Mouse (Mus musculus) layer of hippocampus, postnatal 10 days (tissue): ENCODE results near the gene Fgg. TPM values are rescaled to one million over a fixed set of nuclear protein-coding genes. Genes with fewer than 3 reads are reported as not detected.

Experiments
- DNase-seq, 2 experiments: peaks; one replicate each; pipeline ENCODE4 v3.0.0; 2021; ENCODE audit warnings: low spot score in 2 of 2
- total RNA-seq, 2 experiments: library from RNA; stranded (reverse); gene quantifications; 2 replicates each; pipeline ENCODE4 v1.2.3; 2021

Fgg gene
- total RNA-seq, 2 experiments from 2014 or later = not detected

DNA sequence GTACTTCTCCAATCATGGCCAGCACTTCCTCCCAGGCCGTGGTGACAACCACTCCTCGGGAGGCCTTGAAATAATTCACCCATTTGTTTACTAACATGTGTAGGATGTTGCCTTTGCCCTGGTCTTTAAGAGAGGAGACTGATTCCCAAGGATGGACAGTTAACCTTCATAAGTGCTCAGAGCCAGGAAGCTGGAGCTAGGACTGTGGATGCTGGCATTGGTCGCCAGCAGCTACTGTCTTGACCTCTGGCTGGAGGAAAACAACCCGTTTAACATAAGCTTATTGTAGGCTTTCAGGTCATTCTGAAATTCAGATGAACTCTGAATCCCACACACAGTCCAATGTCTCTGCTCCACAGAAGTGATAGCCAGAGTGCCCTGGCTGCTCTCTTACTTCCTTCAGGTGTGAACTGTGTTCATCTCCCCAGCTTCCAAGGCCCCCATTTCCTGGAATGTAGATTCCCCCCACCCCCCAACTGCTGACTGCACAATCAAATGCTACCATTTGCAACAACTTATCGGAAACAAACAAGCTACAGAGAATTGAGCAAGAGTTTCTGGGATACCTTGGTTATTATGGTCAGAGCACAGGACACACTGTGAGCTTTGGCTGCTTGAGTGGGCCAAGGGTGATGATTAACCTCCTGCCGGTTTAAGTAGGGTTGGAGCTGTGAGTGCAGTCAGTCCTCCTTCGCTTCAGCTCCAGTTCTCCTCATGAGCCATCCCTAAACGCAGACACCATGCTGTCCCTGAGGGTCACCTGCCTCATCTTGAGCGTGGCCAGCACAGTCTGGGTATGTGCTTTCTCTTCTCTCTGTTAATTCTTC lies 18.2 kb downstream of the Fgg start, which contains the start of gene Fga:
Gene Fga (plus strand): TSS at position 602 of the 827 bp plus-strand sequence.
- no peak for DNase-seq

DNA sequence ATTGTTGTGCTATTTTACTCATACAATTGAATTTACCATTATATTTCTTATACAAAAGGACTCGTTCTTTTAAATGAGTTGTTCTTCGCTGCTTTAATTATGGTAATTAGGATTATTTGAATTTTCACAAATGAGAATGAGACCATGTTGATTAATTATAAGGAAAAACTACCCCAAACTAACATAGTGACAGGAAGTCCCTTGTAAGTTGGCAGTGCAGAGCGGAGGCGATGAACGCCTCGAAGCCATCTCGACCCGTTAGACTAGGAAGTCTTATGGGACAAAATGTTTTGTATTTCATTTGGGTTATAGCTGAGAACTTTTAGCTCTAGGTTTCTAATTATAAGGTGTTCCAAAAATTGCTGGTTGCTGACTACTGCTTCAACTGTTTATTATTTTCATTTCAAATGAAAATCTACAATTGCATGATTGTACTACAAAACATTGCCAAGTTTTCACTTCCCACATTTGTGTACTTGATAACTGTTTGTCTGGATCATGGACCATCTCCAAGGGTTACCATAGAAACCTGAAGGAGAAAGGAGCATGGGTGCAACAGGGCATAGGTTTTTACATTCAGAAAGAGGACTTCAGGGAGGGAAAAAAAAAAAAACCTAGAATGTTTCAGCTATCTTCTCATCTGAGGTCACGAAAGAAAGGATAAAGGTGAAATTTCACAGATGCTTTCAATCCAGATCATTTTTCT lies 20.2 kb downstream of the Fgg start:
- no peak for DNase-seq

DNA sequence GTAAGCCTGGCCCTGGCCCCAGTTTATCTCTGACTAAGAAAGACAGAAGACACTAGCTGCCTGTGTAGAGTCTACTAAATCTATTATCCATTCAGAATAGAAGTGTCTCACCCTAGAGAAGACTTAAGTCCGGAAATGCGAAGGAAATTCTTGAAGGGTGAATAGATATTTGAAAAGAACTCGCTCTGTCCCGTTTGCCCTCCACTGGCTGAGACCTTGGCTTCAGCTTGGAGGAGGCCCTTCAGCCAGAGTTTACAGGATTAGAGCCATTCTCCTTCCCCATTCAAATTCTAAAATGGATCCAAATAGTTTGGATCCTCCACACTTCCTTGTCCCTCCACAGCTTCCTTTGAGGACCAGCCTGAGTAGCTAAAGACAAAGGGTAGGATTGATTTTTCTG lies 22.8 kb downstream of the Fgg start:
- no peak for DNase-seq

DNA sequence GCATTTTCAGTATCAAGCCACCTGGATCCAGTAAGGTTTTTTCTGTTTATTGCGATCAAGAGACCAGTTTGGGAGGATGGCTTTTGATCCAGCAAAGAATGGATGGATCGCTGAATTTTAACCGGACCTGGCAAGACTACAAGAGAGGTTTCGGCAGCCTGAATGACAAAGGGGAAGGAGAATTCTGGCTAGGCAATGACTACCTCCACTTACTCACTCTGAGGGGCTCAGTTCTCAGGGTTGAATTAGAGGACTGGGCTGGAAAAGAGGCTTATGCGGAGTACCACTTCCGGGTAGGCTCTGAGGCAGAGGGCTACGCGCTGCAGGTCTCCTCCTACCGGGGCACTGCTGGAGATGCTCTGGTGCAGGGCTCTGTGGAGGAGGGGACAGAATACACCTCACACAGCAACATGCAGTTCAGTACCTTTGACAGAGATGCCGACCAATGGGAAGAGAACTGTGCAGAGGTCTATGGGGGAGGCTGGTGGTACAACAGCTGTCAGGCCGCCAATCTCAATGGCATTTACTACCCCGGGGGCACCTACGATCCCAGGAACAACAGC lies 25.3 kb downstream of the Fgg start:
- no peak for DNase-seq

DNA sequence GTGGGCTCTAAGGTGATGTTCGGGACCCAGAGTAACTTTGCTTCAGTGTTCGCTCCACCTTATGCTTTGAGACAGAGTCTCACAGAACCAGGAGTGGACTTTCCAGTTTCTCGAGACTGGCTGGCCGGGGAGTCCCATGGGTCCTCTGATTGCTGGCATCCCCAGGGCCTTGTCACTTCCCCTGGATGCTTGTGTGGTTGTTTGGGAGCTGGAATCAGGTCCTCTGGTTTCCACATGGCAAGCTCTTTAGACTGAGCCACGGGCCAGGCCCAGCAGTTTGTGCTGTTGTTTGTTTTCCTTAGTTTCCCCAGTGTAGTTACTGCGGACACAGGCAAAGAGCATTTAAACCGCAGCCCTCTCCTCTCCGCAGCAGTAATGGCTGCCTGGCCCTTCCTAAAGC lies 26.3 kb downstream of the Fgg start:
- no peak for DNase-seq

DNA sequence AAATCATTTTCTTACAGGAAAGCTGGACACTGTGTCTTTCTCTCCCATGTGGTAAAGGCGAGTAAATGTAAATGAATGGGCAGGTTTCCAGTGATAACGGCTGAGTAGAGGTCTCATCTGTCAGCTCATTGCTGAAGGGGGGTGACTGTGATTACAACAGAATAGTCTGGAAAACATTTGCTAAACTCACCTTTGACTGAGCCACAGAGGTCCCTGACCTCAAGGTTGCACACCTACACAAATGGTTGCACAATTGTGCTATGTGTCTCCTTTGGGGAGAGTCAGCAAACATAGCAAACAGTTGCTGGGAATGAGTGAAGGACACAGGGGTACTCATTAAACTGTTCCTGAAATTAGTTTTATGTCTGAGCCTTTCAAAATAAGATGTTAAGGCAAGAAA lies 31.3 kb downstream of the Fgg start:
- no peak for DNase-seq

DNA sequence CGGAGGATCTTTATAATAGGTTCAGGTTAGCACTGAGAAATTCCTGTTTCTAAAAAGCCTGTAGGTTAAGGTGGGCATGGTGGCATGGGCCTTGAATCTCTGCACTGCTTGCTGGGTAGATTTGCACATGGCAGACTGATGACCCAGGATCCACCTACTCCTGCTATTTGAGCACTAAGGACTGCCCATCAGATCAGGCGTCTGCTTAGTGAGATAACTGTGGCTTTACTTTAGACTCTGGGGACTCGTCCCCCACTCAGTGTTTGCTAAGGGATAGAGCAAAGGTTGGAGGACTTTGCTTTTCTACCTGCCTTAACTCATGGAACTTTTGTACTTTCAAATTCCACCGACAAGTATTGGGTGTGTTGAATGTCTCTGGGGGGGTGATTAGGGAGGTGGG lies 32.1 kb downstream of the Fgg start:
- no peak for DNase-seq

DNA sequence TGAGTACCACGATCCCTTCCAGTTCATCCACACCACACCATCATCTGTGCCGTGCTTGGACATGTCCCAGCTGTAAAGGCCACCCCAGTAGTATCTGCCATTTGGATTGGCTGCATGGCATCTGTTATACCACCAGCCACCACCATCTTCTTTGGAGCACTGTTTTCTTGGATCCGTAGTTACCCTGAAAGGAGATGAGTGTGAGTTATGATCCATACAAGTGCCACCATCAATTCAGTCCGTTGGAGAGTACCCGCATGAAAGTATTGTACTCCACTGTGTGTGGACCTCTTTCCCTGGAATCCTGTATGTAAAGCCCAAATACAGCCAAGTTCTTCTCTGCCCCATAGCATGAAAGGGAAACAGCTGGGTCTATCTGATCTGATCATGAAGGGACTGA lies 34.9 kb downstream of the Fgg start:
- DNase-seq = no peak

DNA sequence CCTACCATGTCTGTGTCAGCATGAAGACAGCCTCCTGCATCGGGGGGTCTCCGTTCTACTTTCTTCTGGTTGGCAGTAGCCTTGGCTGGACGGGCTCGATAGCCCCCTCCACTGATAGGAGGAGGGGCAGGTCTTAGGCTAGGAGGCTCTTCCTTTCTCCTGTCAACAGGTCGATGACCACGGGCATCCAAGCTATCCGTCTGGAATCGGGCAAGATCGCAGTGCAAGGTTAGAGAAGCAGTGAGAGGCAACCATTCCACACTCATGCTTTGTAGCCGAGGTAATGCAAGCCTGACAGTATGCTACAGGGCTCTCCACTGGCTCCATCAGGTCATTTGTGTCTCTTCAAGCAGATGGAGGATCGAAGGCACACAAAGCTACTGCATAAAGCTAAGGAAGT lies 39.1 kb downstream of the Fgg start:
- DNase-seq = no peak

DNA sequence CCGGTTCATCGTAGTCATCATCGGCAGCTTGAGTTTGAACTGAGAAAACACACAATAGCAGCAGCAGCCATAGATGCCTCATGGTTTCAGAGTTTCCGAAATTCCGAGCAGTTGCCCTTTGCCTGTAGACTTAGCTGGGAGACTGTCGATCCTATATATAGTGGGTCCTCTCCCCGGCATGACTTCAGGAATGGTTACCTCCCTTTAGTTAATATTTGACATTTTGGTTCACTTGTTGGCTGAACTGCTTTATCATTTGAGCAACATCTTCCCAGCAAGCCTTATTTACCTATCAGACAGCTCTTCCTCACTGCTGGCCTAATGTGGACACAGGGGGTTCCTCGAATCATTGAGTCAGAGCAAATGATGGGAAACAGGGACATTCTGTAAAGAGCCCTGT lies 42.2 kb downstream of the Fgg start, which contains the start of gene Fgb:
Gene Fgb (minus strand): TSS at position 184 of the 400 bp plus-strand sequence.
- no peak for DNase-seq

DNA sequence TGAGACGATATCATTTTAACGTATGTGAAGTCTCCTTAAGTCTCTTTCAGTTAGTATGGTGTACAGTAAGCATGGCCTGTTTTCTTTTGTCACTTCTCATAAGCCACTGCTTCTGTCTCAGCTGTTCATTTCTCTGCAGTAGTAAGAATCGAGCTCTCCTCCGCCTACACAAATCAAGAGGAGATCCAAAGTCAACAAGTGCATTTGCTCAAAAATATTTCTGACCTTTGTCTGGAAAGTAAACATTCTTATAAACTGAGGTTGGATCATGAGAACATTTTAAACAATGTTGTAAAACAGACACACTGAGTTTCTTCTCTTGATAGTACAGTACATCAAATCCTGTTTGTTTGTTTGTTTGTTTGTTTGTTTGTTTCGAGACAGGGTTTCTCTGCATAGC lies 43.1 kb downstream of the Fgg start:
- no peak for DNase-seq

DNA sequence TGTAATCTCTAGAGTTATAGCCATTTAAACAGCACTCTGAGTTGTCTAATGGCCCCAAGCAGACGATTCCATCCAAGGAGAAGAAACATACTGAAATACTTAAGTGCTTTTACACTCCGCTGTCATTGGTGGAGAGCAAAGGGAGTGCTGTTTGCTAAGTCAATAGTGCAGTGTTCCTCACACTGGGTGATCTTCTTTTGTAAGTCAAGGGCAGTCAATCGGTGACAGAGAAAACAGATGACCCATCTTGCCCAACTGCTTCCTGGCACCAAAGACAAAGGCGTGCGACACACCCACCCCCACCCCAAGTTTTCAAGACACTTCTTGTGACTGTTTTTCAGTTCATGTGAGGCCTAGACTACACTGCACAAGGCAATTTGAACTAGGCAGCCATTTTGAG lies 44.6 kb downstream of the Fgg start:
- DNase-seq = no peak

DNA sequence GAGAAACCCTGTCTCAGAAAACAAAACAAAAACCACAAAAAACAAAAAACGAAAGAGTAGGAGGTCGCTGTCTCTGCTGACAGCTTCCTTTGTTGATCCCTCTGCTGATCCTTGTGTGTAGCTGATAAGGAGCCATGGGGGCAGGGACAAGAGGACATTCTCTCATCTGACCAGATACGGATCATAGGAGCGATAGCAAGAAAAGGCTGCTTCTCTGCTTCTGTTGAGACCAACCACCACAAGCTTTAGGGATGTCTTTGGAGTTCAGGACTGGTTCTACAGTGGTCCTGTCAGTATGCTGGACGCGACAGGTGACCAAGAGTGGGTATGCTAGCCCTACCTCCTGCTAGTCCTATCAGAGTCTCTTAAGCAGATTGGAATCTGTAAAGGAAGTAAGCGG lies 45.6 kb downstream of the Fgg start:
- DNase-seq = no peak

DNA sequence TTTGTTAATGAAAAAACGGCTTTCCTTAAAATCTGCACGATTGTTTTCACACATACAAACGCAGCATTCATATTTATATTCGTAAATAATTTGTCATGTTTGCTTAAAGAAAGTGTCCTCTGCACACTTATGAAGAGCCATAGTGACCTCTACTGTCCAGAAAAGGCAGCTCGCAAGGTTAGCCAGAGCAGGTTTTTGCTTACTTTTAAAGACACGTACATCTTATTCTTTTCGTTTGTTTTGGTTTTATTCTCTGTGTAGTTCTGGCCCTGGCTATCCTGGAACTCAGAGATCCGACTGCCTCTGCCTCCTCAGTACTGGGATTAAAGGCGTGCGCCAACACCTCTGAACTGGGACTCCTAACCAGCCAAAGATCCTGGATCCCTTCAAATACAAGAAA lies 46.2 kb downstream of the Fgg start:
- DNase-seq = peak; percentile 39 to 51

DNA sequence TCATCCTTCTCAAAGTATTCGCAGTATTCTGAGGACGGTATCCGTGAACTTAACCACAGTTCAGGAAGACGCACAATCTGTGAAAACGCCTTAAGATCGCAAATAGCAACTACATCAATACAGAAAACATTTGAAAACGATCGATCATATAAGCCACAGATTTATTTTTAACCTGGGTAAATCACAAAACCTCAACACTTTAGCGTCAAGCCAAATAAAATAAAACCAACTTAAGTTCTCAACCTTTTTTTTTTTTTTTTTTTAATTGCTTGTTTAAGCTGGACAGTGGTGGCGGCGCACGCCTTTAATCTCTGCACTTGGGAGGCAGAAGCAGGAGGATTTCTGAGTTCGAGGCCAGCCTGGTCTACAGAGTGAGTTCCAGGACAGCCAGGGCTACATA lies 47.2 kb downstream of the Fgg start:
- no peak for DNase-seq

DNA sequence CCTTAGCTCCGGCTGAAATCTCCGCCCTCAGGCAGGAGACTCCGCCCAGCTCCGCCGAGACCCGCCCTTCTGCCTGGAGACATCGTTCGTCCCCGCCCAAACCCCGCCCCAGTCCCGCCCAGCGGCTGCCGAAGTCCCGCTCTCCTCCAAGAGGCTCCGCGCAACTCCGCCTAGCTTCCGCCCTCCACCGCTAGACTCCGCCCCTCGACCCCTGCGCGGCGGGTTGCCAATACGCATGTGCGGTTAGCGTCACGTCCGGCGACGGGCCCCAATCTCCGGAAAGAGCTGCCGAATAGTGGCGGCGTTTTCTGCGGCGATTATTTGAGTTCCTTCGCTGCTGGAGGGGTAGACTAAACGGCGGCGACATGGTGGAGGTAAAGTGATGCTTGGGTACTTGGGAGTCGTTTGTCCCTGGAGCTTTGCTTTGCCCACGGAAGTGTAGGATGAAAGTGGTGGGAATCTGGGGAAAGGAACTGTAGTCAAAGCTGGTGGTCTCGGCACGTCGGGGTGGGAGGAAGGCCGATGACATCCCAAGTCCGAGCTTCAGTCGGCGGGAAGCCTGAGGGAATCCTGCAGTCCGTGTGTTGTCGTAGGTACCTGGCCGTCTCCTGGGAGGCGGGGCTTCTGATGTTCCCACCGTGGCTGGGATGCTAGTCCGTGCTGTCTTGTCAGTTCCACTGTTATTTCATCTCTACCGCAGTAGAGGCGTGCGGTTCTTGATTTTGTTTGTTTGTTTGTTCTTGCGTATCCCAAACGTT lies 47.9 kb downstream of the Fgg start, which contains the start of gene Plrg1:
Gene Plrg1 (plus strand): TSS at position 242 of the 758 bp plus-strand sequence.
- DNase-seq = peak; percentile 100

DNA sequence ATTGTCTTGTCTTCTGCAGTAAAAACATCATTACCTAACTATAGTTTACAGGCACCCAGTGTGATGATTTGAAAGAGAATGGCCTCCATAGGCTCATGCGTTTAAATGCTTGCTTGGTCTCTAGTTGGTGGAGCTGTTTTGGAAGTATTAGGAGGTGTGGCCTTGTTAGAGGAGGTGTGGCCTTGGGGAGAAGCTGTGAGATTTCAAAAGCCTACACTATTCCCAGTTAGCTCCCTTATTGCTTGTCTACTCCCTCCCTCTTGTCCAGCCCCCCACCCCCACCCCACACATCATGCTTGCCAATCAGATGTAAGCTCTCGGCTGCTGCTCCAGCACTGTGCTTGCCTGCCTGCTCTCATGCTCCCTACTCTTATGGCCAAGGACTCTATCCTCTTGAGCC lies 49.5 kb downstream of the Fgg start:
- DNase-seq = no peak
